Mouse (Mus musculus) mature B cell (primary cell): ENCODE data around the gene Ppp4r2.

Experiments used
- in situ Hi-C: fragments of 300-500 bp; cut with MboI; formaldehyde crosslinking; loops from 2 replicates; pipeline ENCODE4 v1.14.3; 2019

Gene Ppp4r2

DNA sequence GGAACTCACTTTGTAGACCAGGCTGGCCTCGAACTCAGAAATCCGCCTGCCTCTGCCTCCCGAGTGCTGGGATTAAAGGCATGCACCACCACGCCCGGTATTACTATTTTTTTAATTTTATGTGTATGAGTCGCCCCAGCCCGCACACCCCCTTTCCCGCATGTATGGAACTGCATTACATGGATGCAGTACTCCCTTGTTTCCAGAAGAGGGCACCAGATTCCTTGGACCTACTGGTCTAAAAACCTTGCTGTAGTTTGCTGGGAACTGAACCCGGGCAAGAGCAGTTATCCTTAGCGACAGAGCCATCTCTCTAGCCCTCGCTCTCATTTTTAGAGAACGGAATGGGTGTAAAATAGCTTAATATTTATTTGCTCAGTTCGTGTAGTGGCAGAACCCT, 49.8 kb downstream of the Ppp4r2 start:
- in situ Hi-C loops, result no loop called here

DNA sequence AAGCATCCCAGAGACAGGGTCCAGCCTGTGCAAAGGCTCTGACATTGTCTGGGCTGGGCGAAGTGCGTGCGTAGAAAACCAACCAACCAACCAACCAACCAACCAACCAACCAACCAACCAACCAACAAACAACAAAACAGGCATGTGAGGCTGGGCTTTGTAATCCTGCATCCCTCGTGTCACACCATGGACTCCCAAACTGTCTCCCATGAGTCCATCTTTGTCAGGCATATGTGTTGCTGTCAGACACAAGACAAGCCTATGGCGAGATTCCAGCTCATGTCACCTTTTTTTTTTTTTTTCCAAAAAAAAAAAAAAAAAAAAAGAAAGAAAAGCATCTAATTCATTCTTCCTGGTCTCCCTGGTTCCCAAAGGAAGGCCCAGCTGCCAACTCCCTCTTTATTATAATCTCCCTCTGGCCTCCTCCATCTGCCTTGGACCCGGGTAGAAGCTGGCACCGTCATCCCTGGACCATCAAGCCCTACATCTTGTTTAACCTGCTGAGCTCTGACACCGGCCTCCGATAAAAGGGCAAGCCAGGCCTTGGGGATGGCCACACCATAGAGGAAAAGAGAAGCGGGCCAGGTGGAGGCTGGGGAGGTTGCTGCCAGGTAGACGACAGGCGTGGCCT, 51.3 kb downstream of the Ppp4r2 start:
- in situ Hi-C loops, result no loop called here

DNA sequence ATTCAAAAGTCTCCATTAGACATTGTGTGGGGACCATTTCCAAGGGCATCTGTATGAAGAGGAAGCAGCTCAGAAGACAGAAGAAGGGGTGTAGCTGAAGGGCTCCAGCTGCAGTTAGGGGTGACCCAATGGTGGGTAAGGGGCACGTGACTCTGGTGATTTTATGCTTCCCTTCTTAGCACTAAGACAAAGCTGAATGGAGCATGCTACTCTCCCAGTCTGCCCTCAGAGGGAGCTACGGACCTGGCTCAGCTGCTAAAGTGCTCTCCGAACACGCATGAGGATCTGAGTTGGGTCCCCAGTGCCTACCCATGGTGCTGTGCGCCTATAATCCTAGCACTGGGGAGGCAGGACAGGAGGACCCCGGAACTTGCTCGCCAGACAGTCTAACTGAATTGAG, 52.0 kb downstream of the Ppp4r2 start:
- in situ Hi-C loops, result no loop called here

DNA sequence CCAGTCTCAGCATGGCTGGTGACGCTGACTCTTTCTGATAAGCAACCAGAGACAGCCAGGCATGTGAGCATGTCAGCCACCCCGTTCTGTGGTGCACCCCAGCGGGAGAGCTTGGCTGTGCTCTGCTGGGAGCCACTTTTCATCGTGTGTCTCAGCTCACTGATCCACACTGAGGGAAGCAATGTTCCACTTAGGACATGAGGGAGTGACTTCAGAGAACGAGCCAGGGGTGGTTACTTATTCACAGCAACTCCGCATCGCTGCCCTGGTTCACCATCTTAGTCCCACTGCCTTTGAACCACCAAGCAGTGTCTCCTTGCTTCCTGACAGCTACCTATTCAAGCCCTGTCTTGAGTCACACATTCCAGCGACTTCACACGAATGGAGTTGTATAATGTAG, 53.6 kb downstream of the Ppp4r2 start:
- in situ Hi-C loops, result no loop called here

DNA sequence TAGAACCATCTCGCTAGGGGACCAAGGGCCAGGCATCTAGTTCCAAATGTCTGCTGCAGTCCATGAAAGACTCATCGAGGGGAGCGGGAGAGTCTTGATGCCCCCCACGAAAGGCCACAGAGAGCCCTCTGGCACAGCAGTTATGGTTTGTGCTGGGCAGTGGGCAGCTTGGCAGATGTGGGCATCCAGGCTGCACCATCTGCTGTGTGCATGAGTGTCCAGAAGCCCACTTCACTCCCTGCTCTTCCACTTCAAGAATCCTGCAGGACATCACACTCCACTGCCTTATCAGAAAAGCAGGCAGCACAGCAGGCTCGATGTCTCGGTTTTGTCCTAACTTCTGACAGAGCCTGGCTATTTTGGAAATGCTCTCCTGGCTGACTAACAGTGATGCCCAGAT, 55.9 kb downstream of the Ppp4r2 start:
- in situ Hi-C loops, result no loop called here

DNA sequence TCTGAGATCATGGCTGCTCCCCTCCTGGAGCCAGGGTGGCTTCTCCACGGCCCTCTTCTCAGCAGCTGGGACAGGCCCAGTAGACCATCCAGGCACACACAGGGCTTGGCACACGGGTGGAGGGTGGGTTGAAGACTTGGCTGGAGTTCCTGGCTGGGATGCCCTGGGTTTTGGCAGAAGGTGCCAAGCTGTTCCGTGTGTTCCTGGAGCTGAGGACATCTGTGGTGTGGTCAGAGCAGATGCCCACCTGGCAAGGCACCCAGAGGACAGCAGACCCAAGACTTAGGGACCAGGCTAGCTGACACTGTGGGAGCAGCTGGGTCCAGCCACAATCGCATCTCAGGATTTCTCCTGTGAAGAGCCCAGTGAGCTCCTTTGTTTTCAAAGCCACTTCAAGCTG, 59.1 kb downstream of the Ppp4r2 start:
- in situ Hi-C loops, result no loop called here

DNA sequence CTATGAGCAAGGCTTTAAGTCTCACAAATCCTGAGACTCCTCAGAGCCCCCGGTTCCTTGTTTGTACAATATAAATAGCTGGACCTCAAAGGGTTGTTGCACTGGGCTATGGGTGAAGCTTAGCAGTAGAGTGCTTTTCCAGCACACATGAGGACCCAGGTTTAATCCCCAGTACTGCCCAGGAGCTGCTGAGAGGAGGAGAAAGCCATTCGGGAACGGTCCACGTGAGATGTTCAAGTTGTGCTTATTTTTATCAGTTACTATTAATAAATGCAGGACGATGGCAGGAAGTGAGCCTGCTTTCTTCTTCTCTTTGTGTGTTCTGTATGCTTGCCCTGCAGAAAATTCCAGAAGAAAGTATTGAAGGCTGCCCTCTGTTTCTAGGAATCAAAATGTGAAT, 59.7 kb downstream of the Ppp4r2 start:
- in situ Hi-C loops, result no loop called here

DNA sequence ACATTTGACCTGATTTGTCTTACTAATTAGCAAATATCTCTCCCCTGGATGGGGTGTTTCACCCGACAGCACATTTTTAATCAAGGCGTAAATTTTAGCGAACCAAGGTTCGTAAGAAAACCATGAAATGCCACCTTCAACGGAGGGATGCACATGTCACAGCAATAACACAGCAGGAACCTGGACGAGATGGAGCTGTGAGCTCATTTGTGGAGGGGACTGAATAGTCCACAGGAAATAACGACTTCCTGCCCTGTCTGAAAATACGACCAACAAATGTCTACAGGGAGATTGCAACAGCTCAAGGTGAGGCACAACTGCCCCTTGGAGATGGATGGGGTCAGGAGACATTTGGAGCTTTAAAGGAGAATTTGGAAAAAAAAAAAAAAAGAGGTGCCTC, 61.8 kb downstream of the Ppp4r2 start:
- in situ Hi-C loops, result no loop called here

DNA sequence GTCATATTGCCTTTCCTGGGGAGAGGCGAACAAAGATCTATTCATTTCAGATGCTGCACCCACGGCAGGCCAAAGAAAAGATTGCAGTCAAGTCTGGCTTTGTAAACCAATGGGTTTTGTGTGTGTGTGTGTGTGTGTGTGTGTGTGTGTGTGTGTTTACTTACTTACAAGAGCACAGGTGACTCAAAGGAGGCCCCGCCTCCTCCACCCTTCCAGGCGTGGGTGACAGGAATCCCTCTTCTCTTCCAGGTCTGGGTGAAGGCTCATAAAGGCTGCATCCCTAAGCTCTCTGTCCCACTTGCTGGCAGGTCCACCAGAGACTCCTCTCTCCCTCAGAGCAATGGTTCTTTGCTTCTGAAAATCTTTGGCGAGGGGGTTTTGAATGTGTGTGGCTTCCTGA, 63.5 kb downstream of the Ppp4r2 start:
- in situ Hi-C loops, result no loop called here

DNA sequence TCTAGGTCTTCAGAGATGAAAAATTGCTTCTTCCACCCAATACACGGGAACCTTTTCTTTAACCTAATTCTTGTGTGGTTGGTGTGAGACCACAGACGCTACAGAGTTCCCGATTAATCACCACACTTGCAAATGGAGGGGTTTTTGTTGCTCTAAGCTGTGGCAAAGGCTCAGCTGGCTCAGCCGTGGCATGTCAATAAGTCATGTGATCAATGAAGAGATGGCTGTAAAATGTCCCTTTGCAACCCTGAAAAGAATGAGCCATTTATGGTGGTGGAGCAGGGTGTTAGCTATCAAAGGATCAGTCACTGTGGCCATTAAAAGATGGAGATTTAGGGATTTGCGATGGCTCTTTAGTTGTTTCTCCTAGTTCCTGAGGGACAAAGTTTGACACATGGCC, 71.0 kb downstream of the Ppp4r2 start:
- in situ Hi-C loops, result no loop called here

DNA sequence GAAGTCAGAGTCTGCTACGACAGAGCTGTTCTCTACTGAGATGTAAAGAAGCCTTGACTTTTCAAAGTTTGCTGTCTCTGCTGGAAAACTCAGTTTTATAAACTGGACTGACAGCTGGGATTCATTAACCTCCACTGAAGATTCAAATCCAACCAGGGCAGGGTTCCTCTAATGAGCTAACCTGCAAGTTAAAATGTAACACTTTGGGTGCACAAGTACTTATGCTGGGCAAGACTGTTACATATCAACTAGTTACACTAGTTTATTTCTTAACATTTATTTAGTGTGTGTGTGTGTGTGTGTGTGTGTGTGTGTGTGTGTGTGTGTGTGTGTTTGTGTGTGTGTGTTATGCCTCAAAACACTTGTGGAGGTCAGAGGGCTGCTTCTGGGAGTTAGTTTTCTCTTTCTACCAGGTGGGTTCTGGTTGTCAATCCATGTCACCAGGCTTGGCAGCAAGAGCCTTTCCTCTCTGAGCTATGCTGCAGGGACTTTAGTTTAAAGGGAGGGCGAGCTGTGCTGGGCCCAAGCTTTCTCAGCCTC, 76.8 kb downstream of the Ppp4r2 start:
- in situ Hi-C loops, result no loop called here
